Mouse (Mus musculus) liver, adult 2 months (tissue): ENCODE results near the gene Atp5j2. TPM values are rescaled to one million over a fixed set of nuclear protein-coding genes. Genes with fewer than 3 reads are reported as not detected.

Experiments used
- DNase-seq: peaks from one replicate; pipeline ENCODE4 v3.0.0-alpha.2; 2011; ENCODE audit warnings: low read depth, low spot score; ENCODE audit errors: extremely low read depth
- H3K27ac ChIP-seq: fragments of 200-500 bp; replicated peaks from 2 replicates; pipeline ENCODE4 v1.5.1; 2012; ENCODE audit warnings: low read depth, mild to moderate bottlenecking, control low read depth, inconsistent platforms, low read length; ENCODE audit not compliant: insufficient read depth
- H3K27me3 ChIP-seq: fragments of 200-500 bp; 2 replicates; pipeline ENCODE4 v1.6.1; 2012; ENCODE audit warnings: mild to moderate bottlenecking, moderate library complexity, low read length, inconsistent platforms; ENCODE audit not compliant: control insufficient read depth, insufficient read depth
- H3K36me3 ChIP-seq: fragments of 200-500 bp; 2 replicates; pipeline ENCODE4 v1.6.1; 2012; ENCODE audit warnings: low read length, inconsistent platforms; ENCODE audit not compliant: control insufficient read depth, insufficient read depth
- H3K4me1 ChIP-seq: fragments of 200-500 bp; 2 replicates; pipeline ENCODE4 v1.6.1; 2011; ENCODE audit warnings: low read length; ENCODE audit not compliant: control insufficient read depth, insufficient read depth
- H3K4me3 ChIP-seq: fragments of 200-500 bp; 2 replicates; pipeline ENCODE4 v1.5.1; 2011; ENCODE audit warnings: low read depth, mild to moderate bottlenecking, control low read depth, low read length, moderate library complexity; ENCODE audit not compliant: insufficient read depth
- H3K79me2 ChIP-seq: fragments of 200-500 bp; 2 replicates; pipeline ENCODE4 v1.6.1; 2012; ENCODE audit warnings: inconsistent platforms, mild to moderate bottlenecking, low read length, moderate library complexity; ENCODE audit not compliant: control insufficient read depth, insufficient read depth
- H3K9ac ChIP-seq: fragments of 200-500 bp; 2 replicates; pipeline ENCODE4 v1.6.1; 2012; ENCODE audit warnings: low read depth, mild to moderate bottlenecking, control low read depth, inconsistent platforms, low read length
- CTCF ChIP-seq: fragments of 200-500 bp; IDR thresholded peaks from 2 replicates; pipeline ENCODE4 v1.5.1; 2011; ENCODE audit warnings: low read depth, low read length, control low read depth
- POLR2A ChIP-seq: fragments of 200-500 bp; IDR thresholded peaks from 2 replicates; pipeline ENCODE4 v1.6.1; 2011; ENCODE audit warnings: low read length, control low read depth; ENCODE audit not compliant: insufficient read depth; ENCODE audit errors: extremely low read depth
- WGBS: fragments of 180-500 bp; shearing (Covaris S2); methylation state at CpG from one replicate; pipeline ENCODE4 v1.1.7; 2018; 5-methylcytosine and 5-hydroxymethylcytosine counted together
- polyA plus RNA-seq: library from polyadenylated mRNA; depleted of rRNA; stranded (reverse); fragments of >200 nt; gene quantifications from 2 replicates; pipeline ENCODE4 v1.2.3, GENCODE M21; 2012; rRNA removed
- total RNA-seq: library from RNA; depleted of rRNA; stranded (reverse); fragments of >200 nt; gene quantifications from 2 replicates; pipeline ENCODE4 v1.2.3, GENCODE M21; 2014; rRNA removed

Atp5j2 gene
- total and polyA plus RNA-seq, 2 experiments = 171 to 332 TPM

DNA sequence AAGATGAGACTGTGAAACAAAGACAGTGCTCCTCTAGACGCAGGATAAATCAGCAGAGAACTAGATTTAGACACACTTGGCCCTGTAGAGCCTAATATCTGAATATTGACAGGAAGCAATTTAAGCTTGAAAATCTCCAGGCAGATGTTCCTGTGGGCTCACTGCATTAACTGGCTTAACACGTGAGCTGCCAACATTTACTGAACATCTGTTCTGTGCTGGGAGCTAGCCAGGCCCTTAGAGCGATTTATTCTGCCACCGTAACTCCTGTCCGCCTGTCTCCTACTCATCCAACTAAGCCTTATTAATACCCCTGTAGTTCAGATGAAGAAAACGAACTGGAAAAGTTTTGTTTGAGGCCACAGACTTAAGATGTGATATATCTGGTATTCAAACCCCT is 53.0 kb downstream of the Atp5j2 start:
- peak overlapping the region; percentile 81; the same call in 1 of the 2 replicates for H3K9ac ChIP-seq
- H3K27ac ChIP-seq = no peak overlapping the region
- H3K4me3 ChIP-seq = peak overlapping the region; percentile 89
- 5% methylated on average over 6 of the region's 6 CpGs for WGBS
- peaks cover 34% of the 10 kb centered on the region for H3K36me3 ChIP-seq
- no peak for DNase-seq
- peaks cover 15% of the 10 kb centered on the region; the same call in 1 of the 2 replicates for H3K79me2 ChIP-seq
- TF ChIP-seq POLR2A = no peak
- no peak for TF ChIP-seq CTCF
- H3K4me1 ChIP-seq = peaks cover 6% of the 10 kb centered on the region
- H3K27me3 ChIP-seq = no peaks in the 10 kb centered on the region

Other genes with a start within 250 kb of the Atp5j2 start
- 5.2 and 6.0 TPM in 2 replicates for gene Smurf1, start 226.2 kb downstream of the Atp5j2 start, total RNA-seq
- gene Smurf1, start 226.2 kb downstream of the Atp5j2 start, polyA plus RNA-seq = 6.7 and 8.6 TPM in 2 replicates
- not detected in 2 replicates for gene Gm4871, start 159.3 kb downstream of the Atp5j2 start, total RNA-seq
- gene Gm4871, start 159.3 kb downstream of the Atp5j2 start, polyA plus RNA-seq = not detected in 2 replicates
- not detected in 2 replicates for gene 1700018F24Rik, start 149.1 kb downstream of the Atp5j2 start, total RNA-seq
- gene 1700018F24Rik, start 149.1 kb downstream of the Atp5j2 start, polyA plus RNA-seq = not detected in 2 replicates
- gene Arpc1a, start 108.2 kb downstream of the Atp5j2 start, total RNA-seq = 36.0 and 47.1 TPM in 2 replicates
- 64.7 and 66.5 TPM in 2 replicates for gene Arpc1a, start 108.2 kb downstream of the Atp5j2 start, polyA plus RNA-seq
- gene Kpna7, start 108.0 kb downstream of the Atp5j2 start, total RNA-seq = not detected in 2 replicates
- gene Kpna7, start 108.0 kb downstream of the Atp5j2 start, polyA plus RNA-seq = not detected in 2 replicates
- gene Arpc1b, start 77.8 kb downstream of the Atp5j2 start, total RNA-seq = 30.9 and 61.0 TPM in 2 replicates
- gene Arpc1b, start 77.8 kb downstream of the Atp5j2 start, polyA plus RNA-seq = 93.8 and 137 TPM in 2 replicates
- 12.6 and 16.1 TPM in 2 replicates for gene Pdap1, start 51.8 kb downstream of the Atp5j2 start, total RNA-seq
- 16.9 and 19.7 TPM in 2 replicates for gene Pdap1, start 51.8 kb downstream of the Atp5j2 start, polyA plus RNA-seq
- 57.9 and 66.4 TPM in 2 replicates for gene Bud31, start 51.7 kb downstream of the Atp5j2 start, total RNA-seq
- 45.5 and 45.7 TPM in 2 replicates for gene Bud31, start 51.7 kb downstream of the Atp5j2 start, polyA plus RNA-seq
- gene Ptcd1, start 25.0 kb downstream of the Atp5j2 start, total RNA-seq = 7.2 and 8.3 TPM in 2 replicates
- 7.5 and 7.6 TPM in 2 replicates for gene Ptcd1, start 25.0 kb downstream of the Atp5j2 start, polyA plus RNA-seq
- gene Cpsf4, start 24.8 kb downstream of the Atp5j2 start, total RNA-seq = 16.4 TPM in 2 replicates
- gene Cpsf4, start 24.8 kb downstream of the Atp5j2 start, polyA plus RNA-seq = 16.8 and 20.2 TPM in 2 replicates
- 6.8 and 8.5 TPM in 2 replicates for gene Zkscan14, start 9.8 kb upstream of the Atp5j2 start, total RNA-seq
- gene Zkscan14, start 9.8 kb upstream of the Atp5j2 start, polyA plus RNA-seq = 1.8 and 2.1 TPM in 2 replicates
- 7.6 and 7.8 TPM in 2 replicates for gene Zkscan5, start 12.5 kb upstream of the Atp5j2 start, total RNA-seq
- 4.8 and 4.9 TPM in 2 replicates for gene Zkscan5, start 12.5 kb upstream of the Atp5j2 start, polyA plus RNA-seq
- gene Zfp655, start 39.7 kb upstream of the Atp5j2 start, total RNA-seq = 29.5 and 29.9 TPM in 2 replicates
- gene Zfp655, start 39.7 kb upstream of the Atp5j2 start, polyA plus RNA-seq = 11.4 and 11.8 TPM in 2 replicates
- 3.0 and 3.5 TPM in 2 replicates for gene Zscan25, start 88.4 kb upstream of the Atp5j2 start, total RNA-seq
- 6.5 and 6.7 TPM in 2 replicates for gene Zscan25, start 88.4 kb upstream of the Atp5j2 start, polyA plus RNA-seq
- gene Cyp3a57, start 153.2 kb upstream of the Atp5j2 start, total RNA-seq = 0.18 TPM in 1 of 2 replicates, not detected in the other
- gene Cyp3a57, start 153.2 kb upstream of the Atp5j2 start, polyA plus RNA-seq = not detected in 2 replicates